Mouse (Mus musculus): Measurements from ENCODE around the gene Arl13a. TPM values are rescaled to one million over a fixed set of nuclear protein-coding genes. Genes with fewer than 3 reads are reported as not detected.

Arl13a gene
- polyA plus RNA-seq, 1 experiment from 2014 or later, result not detected

GRCm38 (mm10) chrX:134211151-134211642, 23.9 kb downstream of the Arl13a start:
- H3K4me3 ChIP-seq (replicated peaks), result no peak overlapping the region
- WGBS, result 83% methylated on average over 7 of the region's 7 CpGs
- no peak overlapping the region for H3K9ac ChIP-seq
- H3K27ac ChIP-seq, result no peak overlapping the region
- H3K9me3 ChIP-seq (replicated peaks), result no peaks in the 10 kb centered on the region
- no peaks in the 10 kb centered on the region for H3K4me1 ChIP-seq
- H3K27me3 ChIP-seq, result peaks cover 3% of the 10 kb centered on the region
- H3K4me2 ChIP-seq, result no peak overlapping the region
- ATAC-seq (replicated peaks; ENCODE audit: low FRiP score), result no peak
- no peaks in the 10 kb centered on the region for H3K36me3 ChIP-seq

GRCm38 (mm10) chrX:134218161-134218560, 30.9 kb downstream of the Arl13a start:
- H3K9ac ChIP-seq, result no peak overlapping the region
- H3K27ac ChIP-seq, result no peak overlapping the region
- no peak overlapping the region for H3K4me3 ChIP-seq (replicated peaks)
- no peaks in the 10 kb centered on the region for H3K4me1 ChIP-seq
- H3K4me2 ChIP-seq, result no peak overlapping the region
- H3K36me3 ChIP-seq, result no peaks in the 10 kb centered on the region
- WGBS, result 65% methylated on average over 4 of the region's 4 CpGs
- ATAC-seq (replicated peaks; ENCODE audit: low FRiP score), result no peak
- 0 out of 2 replicates have a peak, but pooled peaks cover 5% of the 10 kb centered on the region for H3K27me3 ChIP-seq
- no peaks in the 10 kb centered on the region for H3K9me3 ChIP-seq (replicated peaks)

DNA sequence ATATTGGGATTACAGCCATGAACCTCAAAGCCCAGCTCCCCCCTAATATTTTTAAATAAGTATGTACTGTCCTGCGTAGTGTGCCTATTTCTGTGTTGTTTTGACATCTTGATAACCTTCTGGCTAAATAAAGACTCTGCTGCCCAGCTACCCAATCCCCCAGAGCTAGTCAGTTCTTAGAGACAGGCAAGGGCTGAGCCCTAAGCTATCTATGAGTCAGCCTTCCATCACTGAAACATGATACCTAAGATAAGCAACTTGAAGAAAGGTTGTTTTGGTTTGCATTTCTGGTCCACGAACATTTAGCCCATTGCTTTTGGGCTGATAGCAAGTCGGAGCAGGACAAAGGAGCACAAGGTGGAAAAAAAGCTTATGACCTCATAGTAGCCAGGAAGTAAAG, 33.3 kb downstream of the Arl13a start:
- Histone ChIP-seq H3K36me3 (peaks cover 4% of the 10 kb centered on the region; the same call in 1 of the 2 replicates), H3K9ac (no peak overlapping the region), H3K4me2 (no peak overlapping the region), H3K27ac (no peak overlapping the region), H3K9me3 (replicated peaks) (no peaks in the 10 kb centered on the region), H3K4me3 (replicated peaks) (no peak overlapping the region), H3K27me3 (0 out of 2 replicates have a peak, but pooled peaks cover 12% of the 10 kb centered on the region), H3K4me1 (no peaks in the 10 kb centered on the region)
- 44% methylated on average over 3 of the region's 3 CpGs for WGBS
- ATAC-seq (replicated peaks; ENCODE audit: low FRiP score), result no peak

- Histone ChIP-seq H3K27me3 (0 out of 2 replicates have a peak, but pooled peaks cover 12% of the 10 kb centered on the region), H3K4me3 (replicated peaks) (no peak within 1 kb of the TSS), H3K9ac (no peak within 1 kb of the TSS), H3K4me2 (no peak within 1 kb of the TSS), H3K9me3 (replicated peaks) (no peaks in the 10 kb centered on the region), H3K27ac (no peak within 1 kb of the TSS), H3K4me1 (no peaks in the 10 kb centered on the region), H3K36me3 (peaks cover 4% of the 10 kb centered on the region; the same call in 1 of the 2 replicates)
- ATAC-seq (replicated peaks; ENCODE audit: low FRiP score), result no peak
- WGBS, result 62% methylated on average over 4 of the region's 4 CpGs
Measured at GRCm38 (mm10) chrX:134221856-134222255, 34.6 kb downstream of the Arl13a start, which contains the start of gene Nox1. Gene Nox1, minus strand, starts transcription at chrX:134221956.

DNA sequence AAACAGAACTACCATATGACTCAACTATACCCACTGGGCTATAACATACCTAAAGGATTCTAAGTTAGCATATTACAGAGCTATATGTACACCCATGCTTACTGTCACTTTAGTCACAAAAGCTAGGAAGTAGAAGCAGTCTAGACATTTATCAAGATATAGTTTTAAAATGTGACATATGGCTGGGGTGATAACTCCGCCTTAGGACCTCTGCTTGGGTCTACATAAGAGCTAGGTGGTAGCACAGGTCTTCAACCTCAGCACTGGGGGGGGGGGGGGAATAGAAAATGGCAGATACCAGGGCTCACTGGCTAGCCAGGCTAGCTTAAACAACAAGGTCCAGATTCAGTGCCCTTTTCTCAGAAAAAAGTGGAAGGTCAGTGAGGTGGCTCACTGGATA, 45.7 kb downstream of the Arl13a start:
- no peak overlapping the region for H3K9ac ChIP-seq
- no peaks in the 10 kb centered on the region for H3K4me1 ChIP-seq
- no peaks in the 10 kb centered on the region for H3K27me3 ChIP-seq
- H3K4me2 ChIP-seq, result no peak overlapping the region
- ATAC-seq (replicated peaks; ENCODE audit: low FRiP score), result no peak
- no peak overlapping the region for H3K4me3 ChIP-seq (replicated peaks)
- 85% methylated on average over 1 of the region's 1 CpGs for WGBS
- no peak overlapping the region for H3K27ac ChIP-seq
- H3K36me3 ChIP-seq, result no peaks in the 10 kb centered on the region
- no peaks in the 10 kb centered on the region for H3K9me3 ChIP-seq (replicated peaks)

DNA sequence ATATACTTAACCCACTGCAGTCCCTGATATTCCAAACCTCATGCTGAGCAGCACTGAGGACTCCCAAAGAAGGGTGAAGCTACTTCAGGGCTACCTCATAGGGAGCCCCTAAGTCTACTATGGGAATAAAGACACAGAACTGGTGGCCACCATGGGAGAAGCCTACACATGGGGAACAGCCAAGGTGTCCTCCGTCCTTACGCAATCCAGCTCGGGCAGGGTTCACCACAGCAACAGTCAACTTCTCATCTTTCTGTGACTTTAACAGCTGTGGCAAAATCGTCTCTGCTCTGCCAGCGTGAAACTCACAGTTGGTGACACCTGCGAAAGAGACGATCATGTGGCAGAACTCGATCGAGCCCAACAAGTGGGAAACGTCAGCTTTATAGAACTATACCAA, 51.0 kb downstream of the Arl13a start:
- no peaks in the 10 kb centered on the region for H3K4me1 ChIP-seq
- 0 out of 2 replicates have a peak, but pooled peaks cover 3% of the 10 kb centered on the region for H3K36me3 ChIP-seq
- H3K27me3 ChIP-seq, result 0 out of 2 replicates have a peak, but pooled peaks cover 12% of the 10 kb centered on the region
- 92% methylated on average over 10 of the region's 10 CpGs for WGBS
- H3K9me3 ChIP-seq (replicated peaks), result no peaks in the 10 kb centered on the region
- no peak overlapping the region for H3K4me3 ChIP-seq (replicated peaks)
- no peak overlapping the region for H3K4me2 ChIP-seq
- H3K9ac ChIP-seq, result no peak overlapping the region
- no peak for ATAC-seq (replicated peaks; ENCODE audit: low FRiP score)
- H3K27ac ChIP-seq, result no peak overlapping the region

DNA sequence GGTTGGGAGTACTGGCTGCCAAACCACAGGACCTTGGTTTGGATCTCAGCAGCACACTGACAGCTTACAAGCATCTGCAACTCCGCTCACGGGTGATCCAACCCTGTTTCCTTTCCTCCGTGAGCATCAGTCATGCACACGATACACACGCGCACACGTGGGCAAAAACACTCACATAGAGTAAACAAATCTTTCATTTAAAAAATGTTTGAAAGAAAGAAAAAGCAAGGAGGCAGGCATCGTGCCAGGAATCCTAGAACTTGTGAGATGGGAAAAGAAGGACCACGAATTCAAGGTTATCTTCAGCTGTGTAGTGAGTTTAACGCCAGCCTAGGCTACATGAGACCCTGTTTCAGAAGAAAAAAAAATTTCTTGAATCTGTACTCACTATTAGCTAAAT, 58.6 kb downstream of the Arl13a start:
- no peaks in the 10 kb centered on the region for H3K9me3 ChIP-seq (replicated peaks)
- H3K4me1 ChIP-seq, result no peaks in the 10 kb centered on the region
- no peaks in the 10 kb centered on the region for H3K27me3 ChIP-seq
- H3K9ac ChIP-seq, result no peak overlapping the region
- H3K4me3 ChIP-seq (replicated peaks), result no peak overlapping the region
- H3K27ac ChIP-seq, result no peak overlapping the region
- H3K36me3 ChIP-seq, result 0 out of 2 replicates have a peak, but pooled peaks cover 11% of the 10 kb centered on the region
- ATAC-seq (replicated peaks; ENCODE audit: low FRiP score), result no peak
- H3K4me2 ChIP-seq, result no peak overlapping the region
- WGBS, result 89% methylated on average over 10 of the region's 10 CpGs

- Histone ChIP-seq H3K4me1 (no peaks in the 10 kb centered on the region), H3K4me2 (no peak overlapping the region), H3K4me3 (replicated peaks) (no peak overlapping the region), H3K9me3 (replicated peaks) (no peaks in the 10 kb centered on the region), H3K36me3 (0 out of 2 replicates have a peak, but pooled peaks cover 8% of the 10 kb centered on the region), H3K27ac (no peak overlapping the region), H3K9ac (no peak overlapping the region), H3K27me3 (no peaks in the 10 kb centered on the region)
- no peak for ATAC-seq (replicated peaks; ENCODE audit: low FRiP score)
- WGBS, result 72% methylated on average over 2 of the region's 2 CpGs
Measured at GRCm38 (mm10) chrX:134248202-134248601, 60.9 kb downstream of the Arl13a start.

Other genes starting within 250 kb of the Arl13a start
- gene Sytl4, start 205.7 kb upstream of the Arl13a start, polyA plus RNA-seq (2015; fragmentation: Nextera tagmentation; extraction: Ambion mirVana), result 5.3 and 9.6 TPM in 2 replicates
- gene Cstf2, start 128.3 kb upstream of the Arl13a start, polyA plus RNA-seq (2015; fragmentation: Nextera tagmentation; extraction: Ambion mirVana), result 47.7 and 49.1 TPM in 2 replicates
- 0.13 and 0.32 TPM in 2 replicates for gene Xkrx, start 25.4 kb upstream of the Arl13a start, polyA plus RNA-seq (2015; fragmentation: Nextera tagmentation; extraction: Ambion mirVana)
- gene Nox1, start 34.5 kb downstream of the Arl13a start, polyA plus RNA-seq (2015; fragmentation: Nextera tagmentation; extraction: Ambion mirVana), result not detected in 2 replicates
- 16.9 and 18.9 TPM in 2 replicates for gene Trmt2b, start 89.5 kb downstream of the Arl13a start, polyA plus RNA-seq (2015; fragmentation: Nextera tagmentation; extraction: Ambion mirVana)
- 11.1 and 12.0 TPM in 2 replicates for gene Tmem35a, start 107.7 kb downstream of the Arl13a start, polyA plus RNA-seq (2015; fragmentation: Nextera tagmentation; extraction: Ambion mirVana)
- 33.1 and 33.7 TPM in 2 replicates for gene Cenpi, start 120.6 kb downstream of the Arl13a start, polyA plus RNA-seq (2015; fragmentation: Nextera tagmentation; extraction: Ambion mirVana)
- 0.80 and 0.97 TPM in 2 replicates for gene Drp2, start 217.1 kb downstream of the Arl13a start, polyA plus RNA-seq (2015; fragmentation: Nextera tagmentation; extraction: Ambion mirVana)